Mouse (Mus musculus) thymus, adult 2 months (tissue): ENCODE measurements around the gene Filip1. TPM values are rescaled to one million over a fixed set of nuclear protein-coding genes. Genes with fewer than 3 reads are reported as not detected.

Experiments used
- DNase-seq: peaks from one replicate; pipeline ENCODE4 v3.0.0; 2021
- H3K27ac ChIP-seq: fragments of 200-500 bp; 2 replicates; pipeline ENCODE4 v1.5.1; 2012; ENCODE audit warnings: low read length, control low read depth; ENCODE audit not compliant: control insufficient read depth, insufficient read depth
- H3K27me3 ChIP-seq: fragments of 200-500 bp; 2 replicates; pipeline ENCODE4 v1.6.1; 2012; ENCODE audit warnings: mild to moderate bottlenecking, low read length, moderate library complexity, mixed read lengths; ENCODE audit not compliant: control insufficient read depth, insufficient read depth
- H3K36me3 ChIP-seq: fragments of 200-500 bp; 2 replicates; pipeline ENCODE4 v1.6.1; 2012; ENCODE audit warnings: mild to moderate bottlenecking, low read length, moderate library complexity; ENCODE audit not compliant: control insufficient read depth, insufficient read depth
- H3K4me1 ChIP-seq: fragments of 200-500 bp; replicated peaks from 2 replicates; pipeline ENCODE4 v1.6.1; 2012; ENCODE audit warnings: low read length; ENCODE audit not compliant: control insufficient read depth, insufficient read depth
- H3K4me3 ChIP-seq: fragments of 200-500 bp; 2 replicates; pipeline ENCODE4 v1.5.1; 2012; ENCODE audit warnings: mild to moderate bottlenecking, low read length, control low read depth, moderate library complexity; ENCODE audit not compliant: control insufficient read depth, insufficient read depth
- CTCF ChIP-seq: fragments of 200-500 bp; IDR thresholded peaks from 2 replicates; pipeline ENCODE4 v1.5.1; 2012; ENCODE audit warnings: mild to moderate bottlenecking, control low read depth, low read length, moderate library complexity, borderline replicate concordance; ENCODE audit not compliant: control insufficient read depth, poor library complexity, insufficient read depth; ENCODE audit errors: extremely low read depth
- POLR2A ChIP-seq: fragments of 200-500 bp; IDR thresholded peaks from 2 replicates; pipeline ENCODE4 v1.6.1; 2012; ENCODE audit warnings: mild to moderate bottlenecking, low read length, control low read depth, moderate library complexity; ENCODE audit not compliant: control insufficient read depth, poor library complexity, insufficient read depth; ENCODE audit errors: extremely low read depth
- WGBS: fragments of 180-500 bp; shearing (Covaris S2); methylation state at CpG from one replicate; pipeline ENCODE4 v1.1.7; 2018; 5-methylcytosine and 5-hydroxymethylcytosine counted together
- polyA plus RNA-seq: library from polyadenylated mRNA; depleted of rRNA; stranded (reverse); fragments of >200 nt; gene quantifications from 2 replicates; pipeline ENCODE4 v1.2.3, GENCODE M21; 2012

The Filip1 gene
- polyA plus RNA-seq, 1 experiment = 0.90 TPM

- no peak overlapping the region for H3K27ac ChIP-seq
Measured at GRCm38 (mm10) chr9:79975121-79975520, 37.5 kb downstream of the Filip1 start.

GRCm38 (mm10) chr9:79973582-79973981, 39.1 kb downstream of the Filip1 start:
- no peak for DNase-seq
- H3K4me3 ChIP-seq = no peak overlapping the region
- TF ChIP-seq POLR2A (no peak), CTCF (no peak)
- H3K36me3 ChIP-seq = no peaks in the 10 kb centered on the region
- no peak overlapping the region for H3K27ac ChIP-seq
- WGBS = 96% methylated on average over 8 of the region's 8 CpGs
- H3K27me3 ChIP-seq = no peaks in the 10 kb centered on the region
- H3K4me1 ChIP-seq = peaks cover 4% of the 10 kb centered on the region

More at GRCm38 (mm10) chr9:79975121-79975520, 37.5 kb downstream of the Filip1 start:
- Histone ChIP-seq H3K27me3 (no peaks in the 10 kb centered on the region), H3K4me3 (no peak overlapping the region), H3K4me1 (peaks cover 4% of the 10 kb centered on the region), H3K36me3 (no peaks in the 10 kb centered on the region)
- DNase-seq = no peak
- 42% methylated on average over 5 of the region's 5 CpGs for WGBS
- TF ChIP-seq POLR2A = no peak
- no peak for TF ChIP-seq CTCF

- DNase-seq = no peak
- no peak for TF ChIP-seq POLR2A
- TF ChIP-seq CTCF = no peak
- no peak overlapping the region for H3K27ac ChIP-seq
- H3K4me3 ChIP-seq = no peak overlapping the region
- no peaks in the 10 kb centered on the region for H3K27me3 ChIP-seq
- H3K4me1 ChIP-seq = peaks cover 4% of the 10 kb centered on the region
- WGBS = 97% methylated on average over 6 of the region's 6 CpGs
- no peaks in the 10 kb centered on the region for H3K36me3 ChIP-seq
Measured at GRCm38 (mm10) chr9:79972705-79973104, 39.9 kb downstream of the Filip1 start.

- no peaks in the 10 kb centered on the region for H3K36me3 ChIP-seq
- H3K27me3 ChIP-seq = no peaks in the 10 kb centered on the region
- H3K27ac ChIP-seq = no peak overlapping the region
- no peak overlapping the region for H3K4me3 ChIP-seq
- WGBS = 23% methylated on average over 6 of the region's 6 CpGs
- no peak for DNase-seq
- peaks cover 4% of the 10 kb centered on the region for H3K4me1 ChIP-seq
- no peak for TF ChIP-seq POLR2A
- no peak for TF ChIP-seq CTCF
Measured at GRCm38 (mm10) chr9:79971619-79972018, 41.0 kb downstream of the Filip1 start.

- TF ChIP-seq CTCF = no peak
- no peak for TF ChIP-seq POLR2A
- no peak for DNase-seq
Measured at GRCm38 (mm10) chr9:79970659-79971118, 42.0 kb downstream of the Filip1 start.

GRCm38 (mm10) chr9:79969544-79969943, 43.1 kb downstream of the Filip1 start:
- peaks cover 4% of the 10 kb centered on the region for H3K4me1 ChIP-seq

More at GRCm38 (mm10) chr9:79970659-79971118, 42.0 kb downstream of the Filip1 start:
- no peaks in the 10 kb centered on the region for H3K27me3 ChIP-seq
- WGBS = 39% methylated on average over 8 of the region's 8 CpGs
- H3K4me1 ChIP-seq = peaks cover 4% of the 10 kb centered on the region
- H3K4me3 ChIP-seq = no peak overlapping the region
- H3K27ac ChIP-seq = peak overlapping the region; percentile 19; the same call in 1 of the 2 replicates
- H3K36me3 ChIP-seq = no peaks in the 10 kb centered on the region

More at GRCm38 (mm10) chr9:79969544-79969943, 43.1 kb downstream of the Filip1 start:
- WGBS = 95% methylated on average over 4 of the region's 4 CpGs
- TF ChIP-seq CTCF (no peak), POLR2A (no peak)
- no peak overlapping the region for H3K4me3 ChIP-seq
- DNase-seq = no peak
- H3K27me3 ChIP-seq = no peaks in the 10 kb centered on the region
- H3K27ac ChIP-seq = no peak overlapping the region
- no peaks in the 10 kb centered on the region for H3K36me3 ChIP-seq
